Mouse (Mus musculus) cerebellum, postnatal 10 days (tissue): ENCODE data around the gene Tmem123.

Source experiments
- DNase-seq, 2 experiments: peaks; one replicate each; pipeline ENCODE4 v3.0.0; 2021; ENCODE audit warnings: mixed read lengths in 2 of 2

Gene Tmem123

GRCm38 (mm10) chr9:7775986-7776385, 12.1 kb downstream of the Tmem123 start:
- DNase-seq, result no peak

DNA sequence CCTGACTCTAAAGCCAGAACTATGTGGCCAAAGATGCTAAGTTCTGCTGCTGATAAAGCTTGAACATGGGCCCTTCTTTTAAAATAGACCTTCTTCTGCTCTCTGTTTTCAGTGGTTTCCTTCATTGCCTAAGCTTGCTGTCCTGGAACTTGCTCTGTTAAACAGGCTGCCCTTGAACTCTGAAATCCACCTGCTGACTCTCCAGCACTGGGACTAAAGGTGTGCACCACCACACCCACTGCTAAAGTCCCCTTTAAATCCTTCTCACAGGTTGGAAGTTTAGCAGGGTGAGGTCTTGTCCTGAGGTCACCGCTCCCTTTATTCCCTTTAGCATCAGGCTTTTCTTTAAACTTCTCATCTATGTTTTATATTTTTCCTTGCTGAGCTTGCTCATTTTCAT, 13.1 kb downstream of the Tmem123 start:
- DNase-seq, result no peak

DNA sequence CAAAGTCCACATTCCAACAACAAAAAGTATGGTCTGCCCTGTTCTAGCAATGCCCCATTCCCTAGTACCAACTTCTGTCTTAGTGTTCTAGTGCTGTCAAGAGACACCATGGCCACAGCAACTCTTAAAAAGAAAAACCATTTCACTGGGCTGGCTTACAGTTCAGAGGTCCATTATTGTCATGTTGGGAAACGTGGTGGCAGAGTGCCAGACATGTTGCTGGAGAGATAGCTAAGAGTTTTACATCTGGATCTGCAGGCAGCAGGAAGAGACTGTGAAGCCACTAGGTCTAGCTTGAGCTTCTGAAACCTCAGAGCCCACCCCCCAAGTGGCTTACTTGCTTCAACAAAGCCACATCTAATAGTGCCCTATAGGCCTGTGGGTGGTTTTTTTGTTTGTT, 13.8 kb downstream of the Tmem123 start:
- no peak for DNase-seq

- no peak for DNase-seq
Measured at GRCm38 (mm10) chr9:7778771-7779170, 14.9 kb downstream of the Tmem123 start.

GRCm38 (mm10) chr9:7779786-7780185, 15.9 kb downstream of the Tmem123 start:
- no peak for DNase-seq

DNA sequence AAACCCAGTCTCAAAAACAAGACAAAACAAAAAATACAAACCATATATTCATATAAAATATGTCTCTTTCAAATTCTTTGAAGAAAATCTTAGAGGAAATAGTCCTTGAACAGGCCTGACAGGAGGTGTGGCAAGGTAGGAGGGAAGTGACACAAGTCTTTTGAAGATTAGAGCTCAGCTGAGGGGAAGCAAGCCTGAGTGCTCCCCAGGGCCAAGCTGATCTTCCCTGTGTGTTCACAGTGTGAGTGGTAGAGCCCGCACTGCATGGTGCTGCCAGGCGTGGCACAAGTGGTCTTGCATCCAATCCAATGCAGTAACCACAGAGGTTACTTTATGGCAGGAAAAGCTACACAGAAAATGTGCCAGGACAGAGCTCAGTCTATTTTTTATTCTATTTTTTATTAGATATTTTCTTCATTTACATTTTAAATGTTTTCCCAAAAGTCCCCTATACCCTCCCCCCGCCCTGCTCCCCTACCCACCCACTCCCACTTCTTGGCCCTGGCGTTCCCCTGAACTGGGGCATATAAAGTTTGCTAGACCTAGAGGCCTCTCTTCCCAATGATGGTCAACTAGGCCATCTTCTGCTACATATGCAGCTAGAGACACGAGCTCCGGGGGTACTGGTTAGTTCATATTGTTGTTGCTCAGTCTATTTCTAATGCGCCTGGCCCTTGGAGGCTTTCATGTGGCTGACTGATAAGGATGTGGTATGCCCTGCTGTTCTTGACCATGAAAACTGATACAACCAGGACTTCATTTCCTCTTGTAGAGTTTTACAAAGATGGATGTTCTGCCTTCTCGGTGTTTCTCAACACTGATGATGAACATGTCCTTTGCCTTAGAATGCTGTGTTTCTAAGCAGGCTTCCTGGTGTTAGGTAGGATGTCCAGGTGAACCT, 16.7 kb downstream of the Tmem123 start:
- DNase-seq, result no peak

DNA sequence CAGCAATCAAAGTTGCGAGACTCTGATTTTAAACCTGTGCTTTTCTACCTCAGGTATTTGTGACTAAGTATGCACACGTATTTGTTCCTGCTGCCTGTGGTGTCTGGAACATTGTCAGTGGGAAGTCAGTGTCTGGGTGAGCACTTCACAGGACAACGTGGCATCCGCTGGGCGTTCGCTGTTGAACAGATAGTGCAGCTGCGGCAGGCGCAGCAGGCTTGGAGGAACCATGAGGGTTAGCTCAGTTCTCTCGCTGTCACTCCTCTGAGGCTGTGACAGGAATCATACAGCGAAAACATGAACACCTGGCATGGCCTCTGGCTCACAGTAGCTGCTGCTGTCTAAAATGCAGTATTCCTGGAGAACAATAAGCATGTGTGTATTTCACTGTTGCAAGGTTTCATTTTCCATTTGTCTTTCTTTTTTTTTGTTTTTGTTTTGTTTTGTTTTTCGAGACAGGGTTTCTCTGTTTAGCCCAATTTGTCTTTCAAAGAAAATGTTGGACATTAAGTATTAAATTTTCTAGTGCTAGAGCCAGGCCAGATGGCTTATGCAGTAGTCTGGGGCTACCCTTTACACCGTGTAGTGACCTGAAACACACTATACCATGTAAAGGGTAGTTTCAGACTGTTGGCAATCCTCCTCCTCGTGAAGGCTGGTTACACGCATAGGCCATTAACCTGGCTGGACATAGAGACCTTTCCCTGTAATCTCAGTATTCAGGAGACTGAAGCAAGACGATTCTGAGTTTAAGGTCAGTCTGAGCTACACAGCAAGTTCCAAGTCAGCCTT, 20.2 kb downstream of the Tmem123 start:
- no peak for DNase-seq

DNA sequence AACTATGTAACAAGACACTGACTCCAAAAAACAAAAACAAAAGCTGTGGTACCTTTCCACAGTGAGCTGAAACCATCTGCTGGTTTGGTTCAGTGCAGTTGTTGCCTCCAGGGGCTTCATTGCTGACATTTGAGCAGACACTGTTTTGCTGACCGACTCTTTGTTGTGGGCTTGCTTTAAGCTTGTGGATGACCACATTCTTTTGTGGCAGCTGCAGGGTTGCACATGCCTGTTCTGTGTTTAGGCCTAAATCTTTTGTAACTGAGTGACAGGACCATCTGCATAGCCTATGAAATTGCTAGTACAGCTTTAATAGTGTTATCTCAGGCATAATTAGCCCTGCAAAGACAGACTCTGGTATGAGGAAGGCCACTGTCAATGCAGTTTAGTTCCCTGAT, 20.8 kb downstream of the Tmem123 start:
- DNase-seq, result no peak

DNA sequence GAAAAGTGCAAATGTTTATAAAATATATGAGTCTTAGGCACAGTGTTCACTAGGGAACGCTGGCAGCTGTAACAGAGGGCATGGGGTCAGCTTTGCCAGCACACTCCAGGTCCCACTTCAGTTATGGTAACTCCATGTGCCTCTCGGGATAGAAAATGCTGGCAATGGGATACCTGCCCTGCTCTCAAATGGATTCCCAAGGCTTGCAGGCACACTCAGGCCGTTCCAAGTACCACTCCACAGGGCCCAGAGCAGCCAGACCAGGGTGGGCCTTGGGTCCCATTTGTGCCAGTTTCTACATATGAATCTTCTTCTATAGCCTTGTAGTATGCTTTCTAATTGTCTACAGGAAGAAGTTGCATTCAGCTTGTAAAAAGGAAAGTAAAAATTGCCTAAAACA, 21.6 kb downstream of the Tmem123 start:
- DNase-seq, result no peak

DNA sequence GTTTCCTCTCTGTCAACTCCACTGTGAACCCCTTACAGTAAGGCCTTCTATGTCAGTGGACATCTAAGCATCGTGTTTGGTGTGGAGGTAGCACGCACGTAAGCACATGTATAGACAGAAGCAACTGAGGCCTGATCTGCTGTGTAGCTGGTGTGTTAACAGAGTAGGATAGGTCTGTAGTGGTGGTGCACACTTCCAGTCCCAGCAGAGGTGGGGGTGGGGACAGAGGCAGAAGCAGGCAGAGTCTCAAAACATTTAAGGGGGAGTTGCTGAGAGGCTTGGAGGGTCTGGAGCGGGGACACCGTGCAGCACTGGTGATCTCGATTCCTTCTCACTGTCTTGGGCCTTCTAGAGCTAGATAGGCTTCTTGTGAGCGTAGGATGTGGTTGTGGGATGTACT, 22.2 kb downstream of the Tmem123 start:
- no peak for DNase-seq

GRCm38 (mm10) chr9:7788411-7788810, 24.6 kb downstream of the Tmem123 start:
- no peak for DNase-seq

DNA sequence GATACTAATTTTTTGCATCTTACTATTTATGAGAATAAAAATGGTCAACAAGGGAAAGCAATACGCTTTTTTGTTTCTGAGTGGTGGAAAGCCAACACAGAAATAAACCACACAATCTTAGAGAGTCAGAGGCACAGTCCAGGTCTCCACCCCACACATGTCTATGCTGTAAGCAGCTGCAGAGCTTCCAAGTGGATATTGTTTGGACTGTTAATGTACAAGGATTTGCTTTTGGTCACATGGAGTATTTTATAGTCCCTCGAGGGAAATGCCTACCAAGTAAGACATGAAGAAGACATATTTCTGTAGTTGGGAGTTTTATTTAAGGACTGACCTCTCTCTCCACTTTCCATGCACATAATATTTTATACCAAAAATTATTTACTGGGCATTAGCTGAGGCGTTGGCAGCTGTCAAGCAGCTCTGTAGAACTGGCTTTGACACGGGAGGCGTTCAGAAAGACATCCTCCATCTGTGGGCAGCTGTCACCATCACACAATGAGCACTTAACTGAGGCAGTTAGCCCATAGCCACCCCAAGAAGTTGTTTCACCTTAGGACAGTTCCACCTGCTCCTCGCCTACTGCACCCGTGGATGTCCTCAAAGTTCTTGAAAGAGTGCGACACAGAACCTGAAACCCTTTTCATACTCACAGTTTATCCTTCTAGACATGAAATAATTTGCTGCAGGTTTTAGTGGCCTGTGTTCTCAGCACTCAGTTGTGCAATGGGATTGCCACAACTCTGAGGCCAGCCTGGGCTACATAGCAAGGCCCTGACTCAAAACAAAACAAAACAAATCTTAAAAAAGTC, 26.1 kb downstream of the Tmem123 start:
- DNase-seq, result no peak

- DNase-seq, result no peak
Measured at GRCm38 (mm10) chr9:7790580-7791084, 26.8 kb downstream of the Tmem123 start.

DNA sequence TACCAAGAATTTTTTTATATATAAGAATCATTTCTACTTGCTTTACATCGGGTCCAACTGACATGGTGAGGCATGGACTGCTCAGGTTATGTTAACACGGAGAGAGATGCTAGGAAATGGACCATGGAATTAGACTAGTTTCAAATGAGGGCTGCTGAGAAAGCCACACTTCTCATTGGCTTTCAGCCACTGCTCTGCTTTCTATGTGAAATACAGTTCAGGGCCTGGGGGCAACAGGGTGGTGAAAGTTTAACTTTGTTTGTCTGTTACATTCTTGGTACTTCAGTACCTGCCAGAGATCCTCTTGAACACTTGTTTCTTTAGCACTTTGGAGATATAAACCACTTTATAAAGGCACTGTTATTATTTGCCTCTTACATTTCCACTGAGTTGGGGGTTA, 29.7 kb downstream of the Tmem123 start:
- no peak for DNase-seq

DNA sequence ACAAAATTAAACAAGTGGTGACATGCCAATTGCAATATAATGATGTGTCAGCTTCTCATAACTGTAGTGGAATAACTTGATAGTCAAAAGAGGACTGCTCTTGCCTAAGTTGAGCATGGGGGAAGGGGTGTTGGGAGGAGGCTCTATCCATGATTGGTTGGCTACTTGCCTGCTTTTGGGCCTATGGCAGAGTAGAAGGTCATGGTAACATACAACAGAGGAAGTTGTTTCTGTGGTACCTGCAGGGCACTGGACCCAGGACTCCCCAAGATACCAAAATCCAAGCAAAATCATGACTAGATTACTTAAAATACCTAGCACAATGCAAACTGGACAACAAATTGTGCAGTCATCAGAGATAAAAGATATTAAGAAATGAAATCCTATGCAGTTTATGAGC, 31.7 kb downstream of the Tmem123 start:
- DNase-seq, result no peak

GRCm38 (mm10) chr9:7796129-7796864, 32.5 kb downstream of the Tmem123 start:
- no peak for DNase-seq

DNA sequence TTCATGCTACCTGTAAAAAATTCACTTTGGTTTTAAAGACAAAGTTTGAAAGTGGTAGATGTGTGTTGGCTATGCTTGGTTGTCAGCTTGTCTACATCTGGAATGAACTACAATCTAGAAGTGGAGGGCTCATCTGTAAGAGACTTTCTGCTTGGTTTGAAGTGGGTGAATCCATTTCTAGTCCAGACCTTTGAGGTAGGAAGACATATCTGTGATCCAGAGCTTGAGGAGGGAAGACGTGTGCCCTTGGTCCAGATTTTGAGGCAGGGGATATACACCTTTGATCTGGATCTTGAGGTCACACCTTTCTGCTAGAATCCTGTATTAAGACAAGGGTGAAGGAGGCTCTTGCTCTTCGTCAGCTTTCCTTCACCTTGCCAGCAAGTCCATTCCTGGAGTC, 33.7 kb downstream of the Tmem123 start:
- DNase-seq, result no peak

GRCm38 (mm10) chr9:7798555-7798954, 34.7 kb downstream of the Tmem123 start:
- no peak for DNase-seq

GRCm38 (mm10) chr9:7805101-7805506, 41.3 kb downstream of the Tmem123 start:
- DNase-seq, result no peak

DNA sequence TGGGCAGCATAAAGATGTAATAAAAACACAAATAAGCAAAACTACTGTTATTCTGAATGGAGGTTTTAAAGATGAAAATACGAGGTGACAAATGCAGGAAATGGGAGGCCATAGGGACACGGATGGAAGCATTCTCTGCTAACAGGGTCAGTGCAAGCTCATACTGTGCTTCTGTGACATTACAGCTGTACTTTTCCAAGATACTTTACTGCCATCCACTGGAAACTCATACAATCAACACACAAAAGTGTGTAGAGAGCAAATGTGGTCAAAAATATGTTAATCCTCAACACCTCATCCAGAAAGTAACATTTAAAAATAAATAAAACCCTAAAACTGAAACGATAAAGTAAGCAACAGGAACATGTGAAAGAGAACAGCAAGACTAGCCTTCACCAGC, 58.9 kb downstream of the Tmem123 start:
- DNase-seq, result no peak

GRCm38 (mm10) chr9:7824916-7825315, 61.1 kb downstream of the Tmem123 start:
- no peak for DNase-seq

- DNase-seq, result no peak
Measured at GRCm38 (mm10) chr9:7828706-7829105, 64.9 kb downstream of the Tmem123 start.
